Mouse (Mus musculus) embryonic fibroblast, embryonic 13.5 days (primary cell): ENCODE data around the gene Rasgrf2. TPM values are rescaled to one million over a fixed set of nuclear protein-coding genes. Genes with fewer than 3 reads are reported as not detected.

Source experiments
- H3K27ac ChIP-seq: 2 replicates; pipeline ENCODE4 v1.5.1; 2012; ENCODE audit warnings: low read length, control low read depth, inconsistent platforms; ENCODE audit not compliant: insufficient read depth
- H3K4me1 ChIP-seq: 2 replicates; pipeline ENCODE4 v1.6.1; 2011; ENCODE audit warnings: low read length; ENCODE audit not compliant: control insufficient read depth, insufficient read depth
- H3K4me3 ChIP-seq: 2 replicates; pipeline ENCODE4 v1.5.1; 2011; ENCODE audit warnings: mild to moderate bottlenecking, control low read depth, low read length; ENCODE audit not compliant: insufficient read depth
- CTCF ChIP-seq: IDR thresholded peaks from 2 replicates; pipeline ENCODE4 v1.5.1; 2011; ENCODE audit warnings: mild to moderate bottlenecking, control low read depth, low read length, moderate library complexity, borderline replicate concordance; ENCODE audit not compliant: insufficient read depth
- POLR2A ChIP-seq: IDR thresholded peaks from 2 replicates; pipeline ENCODE4 v1.6.1; 2011; ENCODE audit warnings: low read depth, mild to moderate bottlenecking, control low read depth, low read length, moderate library complexity
- polyA plus RNA-seq: library from polyadenylated mRNA; stranded (reverse); fragments of >200 nt; gene quantifications from 2 replicates; pipeline ENCODE4 v1.2.4, GENCODE M21; 2011; ENCODE audit warnings: low read depth; ENCODE audit not compliant: missing spikeins, insufficient read length

The Rasgrf2 gene
- polyA plus RNA-seq, 1 experiment: 0.11 TPM

- TF ChIP-seq POLR2A: no peak
- no peak for TF ChIP-seq CTCF
- H3K4me1 ChIP-seq: no peaks in the 10 kb centered on the region
- H3K27ac ChIP-seq: no peak overlapping the region
- no peak overlapping the region for H3K4me3 ChIP-seq
These were observed 140.7 kb downstream of the Rasgrf2 start for GRCm38 (mm10) chr13:91990709-91991284.

GRCm38 (mm10) chr13:91988378-91988777 is 143.1 kb downstream of the Rasgrf2 start:
- Histone ChIP-seq H3K4me1 (no peaks in the 10 kb centered on the region), H3K4me3 (no peak overlapping the region), H3K27ac (no peak overlapping the region)
- TF ChIP-seq CTCF (no peak), POLR2A (no peak)

- Histone ChIP-seq H3K4me1 (no peaks in the 10 kb centered on the region), H3K4me3 (no peak overlapping the region), H3K27ac (no peak overlapping the region)
- TF ChIP-seq POLR2A (no peak), CTCF (peak; percentile 25; the same call in 1 of the 2 replicates)
These were observed 144.5 kb downstream of the Rasgrf2 start for GRCm38 (mm10) chr13:91986958-91987357.

DNA sequence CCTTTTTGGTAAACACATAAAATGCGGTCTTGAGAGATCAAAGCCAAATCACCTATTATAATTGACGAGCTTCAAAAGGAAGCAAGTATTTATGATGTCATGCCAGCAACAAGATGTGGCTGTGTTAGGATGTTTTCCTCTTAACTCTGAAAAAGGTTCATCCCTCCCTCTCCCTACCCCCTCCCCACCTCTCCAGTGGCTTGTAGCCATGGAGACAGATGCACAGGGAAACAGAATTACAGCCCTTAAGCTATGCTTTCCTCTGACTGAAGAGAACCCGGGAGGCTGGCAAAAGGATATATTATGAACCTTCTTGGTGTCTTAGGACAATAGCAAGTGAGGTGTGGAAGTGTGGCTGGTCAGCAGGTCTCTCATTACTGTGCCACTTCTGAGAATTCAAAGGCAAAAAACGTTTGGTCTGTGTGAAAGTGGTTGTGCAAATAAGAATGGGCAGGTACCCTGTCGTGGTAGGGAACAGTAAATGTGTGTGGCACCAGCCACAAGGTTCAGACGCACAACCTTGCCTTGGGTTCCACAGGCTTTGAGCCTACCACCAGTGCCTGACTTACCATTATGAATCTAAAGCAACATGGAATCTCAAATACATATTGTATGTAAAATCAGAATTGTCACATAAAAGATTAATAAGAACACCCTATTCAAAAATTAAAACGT is 145.4 kb downstream of the Rasgrf2 start:
- Histone ChIP-seq H3K4me3 (no peak overlapping the region), H3K4me1 (no peaks in the 10 kb centered on the region), H3K27ac (no peak overlapping the region)
- TF ChIP-seq CTCF: no peak
- TF ChIP-seq POLR2A: no peak

DNA sequence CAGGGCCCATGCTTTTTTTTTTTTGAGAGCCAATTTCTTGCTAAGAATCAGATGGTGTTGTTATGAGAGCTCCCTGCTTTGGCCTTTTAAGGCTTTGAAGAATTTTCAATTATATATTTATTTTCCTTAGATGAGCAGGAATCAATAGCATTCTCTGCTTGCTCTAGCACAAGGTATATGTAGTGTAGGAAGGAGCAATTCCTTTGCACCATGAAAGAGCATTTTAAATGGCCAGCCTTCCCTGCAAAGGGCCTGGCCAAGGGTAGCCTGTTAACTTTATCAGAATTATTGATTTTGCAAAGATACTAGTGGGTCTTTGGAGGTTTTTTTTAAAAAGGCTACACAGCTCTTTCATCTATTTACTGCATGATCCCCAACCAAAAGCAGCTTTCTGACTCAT is 146.4 kb downstream of the Rasgrf2 start:
- Histone ChIP-seq H3K4me1 (no peaks in the 10 kb centered on the region), H3K27ac (no peak overlapping the region), H3K4me3 (no peak overlapping the region)
- no peak for TF ChIP-seq POLR2A
- no peak for TF ChIP-seq CTCF

DNA sequence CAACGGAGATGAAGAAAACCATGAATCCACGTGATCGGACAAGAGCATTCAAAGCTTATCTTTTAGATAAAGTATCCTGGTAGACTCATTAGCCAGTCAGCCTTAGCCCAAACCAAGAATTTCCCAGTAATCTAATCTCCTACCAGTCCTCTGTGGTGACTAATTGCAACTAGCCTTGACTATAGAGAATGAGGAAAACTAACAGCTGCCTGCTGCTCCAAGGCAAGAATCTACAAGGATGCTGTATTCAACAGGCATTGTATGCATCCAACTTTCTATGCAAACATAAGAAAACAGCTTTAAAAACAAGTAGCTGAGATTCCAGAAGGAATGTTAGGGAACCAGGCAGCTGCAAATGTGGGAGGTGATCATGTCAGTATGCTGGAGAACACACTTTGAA is 149.4 kb downstream of the Rasgrf2 start:
- no peak overlapping the region for H3K4me3 ChIP-seq
- no peak overlapping the region for H3K27ac ChIP-seq
- no peaks in the 10 kb centered on the region for H3K4me1 ChIP-seq
- no peak for TF ChIP-seq CTCF
- TF ChIP-seq POLR2A: no peak

DNA sequence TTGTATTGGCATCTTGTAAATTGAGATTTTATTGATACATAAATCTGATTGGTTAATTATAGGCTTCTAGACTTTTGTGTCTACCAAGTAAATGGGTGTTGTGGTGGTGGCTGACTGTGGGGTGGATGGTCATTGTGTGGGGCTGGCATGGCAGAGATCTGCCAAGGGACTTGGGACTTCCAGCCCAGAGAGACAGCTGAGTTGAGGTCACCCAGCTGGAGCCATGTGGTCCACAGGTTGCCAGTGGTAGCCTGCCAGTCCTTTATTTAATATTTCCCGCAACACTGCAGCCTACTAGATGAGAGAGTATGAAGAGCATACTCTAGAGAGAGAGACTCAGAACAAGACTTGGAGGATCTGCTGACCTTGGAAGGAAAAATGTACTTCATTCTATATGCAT is 150.0 kb downstream of the Rasgrf2 start:
- Histone ChIP-seq H3K4me3 (no peak overlapping the region), H3K27ac (no peak overlapping the region), H3K4me1 (no peaks in the 10 kb centered on the region)
- no peak for TF ChIP-seq POLR2A
- no peak for TF ChIP-seq CTCF

DNA sequence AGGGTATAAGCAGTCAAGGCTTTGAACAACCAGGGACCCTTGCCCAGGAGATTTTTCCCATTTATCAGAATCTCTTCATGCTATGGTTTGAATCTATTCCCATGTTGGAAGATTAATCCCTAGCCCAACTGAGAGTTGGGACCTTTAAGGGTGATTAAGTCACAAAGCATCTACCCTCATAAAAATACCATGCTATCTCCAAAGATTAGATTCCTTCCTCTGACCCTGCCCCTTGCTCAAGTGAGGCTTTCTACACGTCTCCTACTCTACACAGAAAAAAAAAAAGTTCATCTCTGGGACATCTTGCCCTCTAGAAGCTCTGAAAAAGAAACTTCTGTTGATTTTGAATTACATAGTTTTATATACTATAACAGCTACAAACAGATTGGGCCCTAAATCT is 154.5 kb downstream of the Rasgrf2 start:
- no peaks in the 10 kb centered on the region for H3K4me1 ChIP-seq
- no peak overlapping the region for H3K4me3 ChIP-seq
- TF ChIP-seq CTCF (no peak), POLR2A (no peak)
- H3K27ac ChIP-seq: no peak overlapping the region

GRCm38 (mm10) chr13:91976541-91976940 is 154.9 kb downstream of the Rasgrf2 start:
- TF ChIP-seq CTCF (no peak), POLR2A (no peak)

GRCm38 (mm10) chr13:91974154-91974553 is 157.3 kb downstream of the Rasgrf2 start:
- H3K27ac ChIP-seq: no peak overlapping the region

More at GRCm38 (mm10) chr13:91976541-91976940, 154.9 kb downstream of the Rasgrf2 start:
- Histone ChIP-seq H3K4me1 (no peaks in the 10 kb centered on the region), H3K27ac (no peak overlapping the region), H3K4me3 (no peak overlapping the region)

More at GRCm38 (mm10) chr13:91974154-91974553, 157.3 kb downstream of the Rasgrf2 start:
- no peaks in the 10 kb centered on the region for H3K4me1 ChIP-seq
- H3K4me3 ChIP-seq: no peak overlapping the region
- TF ChIP-seq CTCF (no peak), POLR2A (no peak)
